Mouse (Mus musculus) lung, adult 2 months (tissue): ENCODE measurements around the gene Vars.

Experiments used
- CTCF ChIP-seq: fragments of 200-500 bp; IDR thresholded peaks from 2 replicates; pipeline ENCODE4 v1.5.1; 2011; ENCODE audit warnings: mild to moderate bottlenecking, low read length, control low read depth; ENCODE audit not compliant: insufficient read depth
- POLR2A ChIP-seq: fragments of 200-500 bp; IDR thresholded peaks from 2 replicates; pipeline ENCODE4 v1.6.1; 2011; ENCODE audit warnings: low read depth, mild to moderate bottlenecking, control low read depth, low read length, borderline replicate concordance; ENCODE audit errors: extremely low read depth

GRCm38 (mm10) chr17:35000717-35001451 is at the start of gene Vars:
- TF ChIP-seq POLR2A: peak; percentile 45; the same call in 1 of the 2 replicates
- no peak for TF ChIP-seq CTCF
